Mouse (Mus musculus) hindlimb bud, embryonic 11.5 days (tissue): ENCODE data around the gene Gm21411.
"Not testable (repeated sequence)": the region's sequence is repeated elsewhere in the genome, so short reads cannot be mapped to it uniquely, and the experiment has no call there.

Experiments
- DNase-seq: peaks from one replicate; pipeline ENCODE4 v3.0.0-alpha.2; 2012; ENCODE audit warnings: low read depth, low spot score; ENCODE audit errors: extremely low spot score

Gene Gm21411

DNA sequence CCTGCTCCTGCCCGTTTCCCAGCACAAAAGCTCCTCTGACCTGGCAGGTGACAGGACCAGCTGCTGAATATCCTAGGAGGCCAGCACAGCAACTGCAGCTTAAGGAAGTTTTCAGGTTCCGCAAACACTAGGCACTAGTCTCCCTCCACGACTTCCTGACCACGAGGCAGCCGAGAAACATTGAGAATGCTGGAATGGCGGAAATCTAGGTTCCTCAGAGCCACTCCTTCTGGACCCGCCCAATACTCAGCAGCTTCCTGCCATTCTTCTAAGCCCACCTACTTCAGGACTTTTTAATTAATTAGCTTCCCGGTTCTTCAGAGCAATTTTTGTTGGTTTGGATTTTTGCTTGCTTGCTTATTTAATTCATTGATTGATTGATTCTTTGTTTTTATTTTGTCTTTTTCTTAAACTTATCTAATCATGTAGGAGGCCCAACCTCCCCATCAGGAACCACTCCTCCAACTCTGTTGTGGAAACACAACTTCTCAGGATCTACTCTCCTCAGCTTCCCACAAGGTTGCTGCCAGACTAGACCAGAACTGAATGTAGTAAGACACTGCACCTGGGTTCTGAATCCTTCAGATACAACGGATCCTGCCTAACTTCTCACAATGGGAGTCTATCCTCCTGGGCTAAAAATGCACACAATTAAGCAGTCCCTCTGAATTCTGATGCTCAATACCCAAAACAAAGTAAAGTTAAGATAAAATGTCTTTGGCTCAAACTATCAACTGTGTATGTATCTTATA lies at the start of gene Gm21411:
Gene Gm21411 (minus strand): TSS at position 205 of the 752 bp plus-strand sequence.
- not testable (repeated sequence) for DNase-seq

DNA sequence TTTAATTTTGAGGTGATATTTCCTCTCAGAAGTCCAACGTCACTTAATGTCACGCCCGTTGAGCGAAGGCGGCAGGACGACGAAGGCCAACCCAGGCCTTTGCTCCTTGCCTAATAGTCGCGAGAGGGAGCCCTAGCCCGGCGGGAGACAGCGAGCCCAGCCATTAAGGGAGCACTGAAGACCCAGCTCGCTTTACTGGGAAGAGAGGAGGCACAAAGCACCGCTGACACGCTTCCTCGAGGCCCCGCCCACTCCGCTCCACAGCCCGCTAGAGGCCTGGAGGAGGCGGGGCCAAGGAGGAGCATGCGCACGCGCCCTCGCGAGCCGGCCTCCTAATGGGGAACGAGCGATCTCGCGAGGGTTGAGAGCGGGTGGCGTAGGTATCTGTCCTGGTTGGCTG lies 32.3 kb upstream of the Gm21411 start:
- DNase-seq = not testable (repeated sequence)

DNA sequence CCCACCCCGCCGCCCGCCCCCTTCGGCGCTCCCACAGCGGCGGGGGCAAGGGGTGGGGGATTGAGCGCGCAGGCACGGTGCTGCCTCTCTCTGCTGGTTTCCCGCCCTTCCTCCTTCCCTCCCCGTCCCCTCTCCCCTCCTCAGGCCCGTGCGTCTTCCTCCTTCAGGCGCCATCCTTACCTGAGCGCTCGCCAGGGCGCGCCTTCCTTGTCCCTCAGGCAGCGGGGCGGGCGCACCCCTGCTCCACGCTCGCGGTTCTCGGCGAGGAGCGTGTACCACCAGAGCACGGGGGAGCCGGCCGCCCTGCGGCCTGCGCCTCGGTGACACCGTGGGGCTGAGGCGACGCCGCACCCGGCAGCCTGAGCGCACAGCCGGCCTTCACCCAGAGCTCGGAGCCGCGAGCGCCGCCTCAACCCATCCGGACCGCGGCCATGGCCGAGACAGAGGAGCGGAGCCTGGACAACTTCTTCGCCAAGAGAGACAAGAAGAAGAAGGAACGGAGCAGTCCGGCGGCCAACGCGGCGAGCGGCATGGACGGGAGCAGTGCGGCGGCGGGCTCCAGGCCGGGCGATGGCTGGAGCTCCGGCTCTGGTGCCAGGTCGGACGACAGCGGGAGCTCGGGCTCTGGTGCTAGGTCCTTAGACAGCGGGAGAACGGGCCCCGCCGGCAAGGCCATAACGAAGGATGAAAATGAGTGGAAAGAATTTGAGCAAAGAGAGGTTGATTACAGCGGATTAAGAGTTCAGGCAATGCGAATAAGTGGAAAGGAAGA lies 23.1 kb upstream of the Gm21411 start:
- no peak for DNase-seq

DNA sequence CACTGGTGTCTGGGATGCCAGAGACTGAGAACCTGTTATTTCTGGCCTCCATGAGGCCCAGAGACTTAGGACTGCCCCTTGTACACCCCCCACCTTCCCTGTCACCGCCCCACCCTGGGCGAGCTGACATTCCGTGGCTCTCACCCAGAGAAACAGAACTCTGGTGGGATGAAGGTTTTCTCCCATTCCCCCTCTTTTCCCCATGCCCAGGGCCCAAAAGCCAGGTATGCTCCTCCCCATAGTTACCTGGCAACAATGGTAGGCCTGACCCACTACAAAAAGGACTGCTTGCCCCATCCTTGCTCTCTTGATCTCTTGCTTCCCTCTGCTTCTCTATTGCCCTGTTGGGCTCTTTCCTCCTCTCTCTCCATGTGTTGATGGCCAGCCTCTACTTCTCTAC lies 5.8 kb upstream of the Gm21411 start:
- DNase-seq = no peak

DNA sequence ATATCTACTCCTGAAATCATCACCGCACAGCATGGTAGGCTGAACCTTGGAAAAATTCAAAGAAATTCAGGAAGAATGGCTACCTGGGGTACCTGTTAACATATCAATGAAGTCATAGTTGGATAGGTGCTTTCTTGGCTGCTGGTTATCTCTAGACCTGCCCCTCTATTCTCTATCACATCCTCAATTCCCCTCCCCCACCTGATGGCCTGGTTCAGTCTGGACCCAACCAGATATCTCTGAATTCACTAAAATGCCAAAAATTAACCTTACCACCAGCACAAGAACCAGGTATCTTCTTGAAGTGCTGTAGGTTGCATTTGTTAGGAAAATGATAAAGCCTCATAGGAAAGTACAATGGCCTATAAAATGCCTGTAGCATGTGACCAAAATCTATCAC lies 1.3 kb downstream of the Gm21411 start:
- DNase-seq = not testable (repeated sequence)

DNA sequence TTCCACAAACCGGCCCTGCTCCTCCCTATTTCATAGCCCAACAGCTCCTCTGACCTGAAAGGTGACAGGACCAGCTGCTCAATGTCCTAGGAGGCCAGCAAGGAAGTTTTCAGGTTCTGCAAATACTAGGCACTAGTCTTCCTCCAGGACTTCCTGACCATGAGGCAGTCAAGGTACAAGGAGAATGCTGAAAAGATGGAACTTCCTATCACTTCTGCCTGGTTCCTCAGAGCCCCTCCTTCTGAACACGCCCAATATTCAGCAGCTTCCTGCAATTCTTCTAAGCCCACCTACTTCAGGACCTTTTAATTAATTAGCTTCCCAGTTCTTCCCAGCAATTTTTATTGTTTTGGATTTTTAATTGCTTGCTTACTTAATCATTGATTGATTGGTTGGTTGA lies 4.6 kb downstream of the Gm21411 start:
- DNase-seq = not testable (repeated sequence)

DNA sequence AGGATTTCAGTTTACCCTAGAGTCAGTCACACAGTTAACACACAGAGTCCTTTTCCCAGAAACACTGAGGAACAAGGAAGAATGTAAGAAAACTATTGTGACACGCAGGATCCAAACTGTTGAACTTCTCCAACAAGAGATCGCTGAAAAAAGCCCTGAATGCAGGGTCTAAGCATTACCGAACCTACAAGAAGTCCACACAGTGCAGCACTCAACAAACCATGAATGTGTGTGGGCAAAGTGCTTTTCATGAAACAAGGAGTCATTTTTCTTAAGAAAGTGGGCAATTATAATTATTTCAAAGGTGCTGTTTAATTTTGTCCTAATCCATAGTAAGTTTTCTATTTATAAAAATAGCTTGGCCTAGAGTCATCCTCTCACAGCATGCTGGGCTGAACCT lies 6.3 kb downstream of the Gm21411 start:
- not testable (repeated sequence) for DNase-seq
